Mouse (Mus musculus) liver, embryonic 14.5 days (tissue): Measurements from ENCODE around the gene Prph. TPM values are rescaled to one million over a fixed set of nuclear protein-coding genes. Genes with fewer than 3 reads are reported as not detected.
A peak's percentile ranks its signal among the peaks of the same experiment; 100 is the strongest.

Source experiments
- ATAC-seq: fragments of 200-750 bp; cut with Nextera tagmentation; 2 replicates; pipeline ENCODE4 v1.8.0; 2017; ENCODE audit warnings: moderate number of reproducible peaks, mild to moderate bottlenecking, moderate library complexity; ENCODE audit not compliant: insufficient read depth
- DNase-seq, 3 experiments: peaks; one replicate each; pipeline ENCODE4 v3.0.0-alpha.2; 2012 to 2013; ENCODE audit warnings: low read depth in 3 of 3, low spot score in 3 of 3
- H3K27ac ChIP-seq: fragments of 300-500 bp; sonication (generic); 2 replicates; pipeline ENCODE4 v1.5.1; 2014; ENCODE audit warnings: moderate library complexity, mild to moderate bottlenecking, control low read depth, inconsistent platforms
- H3K27me3 ChIP-seq: fragments of 300-500 bp; sonication (generic); 2 replicates; pipeline ENCODE4 v1.6.1; 2014; ENCODE audit warnings: mild to moderate bottlenecking, low read length, moderate library complexity; ENCODE audit not compliant: control insufficient read depth, insufficient read depth
- H3K36me3 ChIP-seq: fragments of 300-500 bp; sonication (generic); replicated peaks from 2 replicates; pipeline ENCODE4 v1.6.1; 2014; ENCODE audit warnings: low read depth; ENCODE audit not compliant: control insufficient read depth, insufficient read depth
- H3K4me1 ChIP-seq, 2 experiments: fragments of 200-500 bp in 1 of 2; fragments of 300-500 bp in 1 of 2; sonication (generic) in 1 of 2; replicated peaks; 2 replicates each; pipeline ENCODE4 v1.6.1; 2012 to 2014; ENCODE audit warnings: antibody characterized with exemption in 1 of 2, inconsistent platforms in 1 of 2, low read length in 1 of 2; ENCODE audit not compliant: control insufficient read depth in 2 of 2, insufficient read depth in 2 of 2
- H3K4me2 ChIP-seq: fragments of 300-500 bp; sonication (generic); 2 replicates; pipeline ENCODE4 v1.6.1; 2014; ENCODE audit warnings: low read depth, mild to moderate bottlenecking, control low read depth, moderate library complexity
- H3K4me3 ChIP-seq, 2 experiments: fragments of 200-500 bp in 1 of 2; fragments of 300-500 bp in 1 of 2; sonication (generic) in 1 of 2; 2 replicates each; pipeline ENCODE4 v1.5.1; 2012 to 2014; ENCODE audit warnings: low read depth in 2 of 2, low read length in 2 of 2, mild to moderate bottlenecking in 2 of 2, control low read depth in 1 of 2, inconsistent platforms in 1 of 2, moderate library complexity in 1 of 2; ENCODE audit not compliant: insufficient read depth in 1 of 2
- H3K9ac ChIP-seq: fragments of 300-500 bp; sonication (generic); replicated peaks from 2 replicates; pipeline ENCODE4 v1.6.1; 2014; ENCODE audit warnings: mild to moderate bottlenecking, control low read depth, moderate library complexity
- H3K9me3 ChIP-seq: fragments of 300-500 bp; sonication (generic); 2 replicates; pipeline ENCODE4 v1.6.1; 2016; ENCODE audit warnings: low read length, mixed read lengths; ENCODE audit not compliant: control insufficient read depth
- CTCF ChIP-seq: IDR thresholded peaks from 2 replicates; pipeline ENCODE4 v1.5.1; 2016; ENCODE audit warnings: antibody characterized with exemption, low read depth, control low read depth
- EP300 ChIP-seq: IDR thresholded peaks from 2 replicates; pipeline ENCODE4 v1.6.1; 2016; ENCODE audit warnings: antibody characterized with exemption, low read depth
- WGBS: fragments of 180-500 bp; shearing (Covaris S2); extraction: QIAGEN DNeasy Blood & Tissue Kit; methylation state at CpG from one replicate; pipeline ENCODE4 v1.1.7; 2014; ENCODE audit not compliant: insufficient replicate concordance; 5-methylcytosine and 5-hydroxymethylcytosine counted together
- polyA plus RNA-seq, 2 experiments: library from polyadenylated mRNA; depleted of rRNA in 1 of 2; stranded (reverse) in 1 of 2; unstranded in 1 of 2; fragments of >200 nt; fragmentation: Nextera tagmentation in 1 of 2; extraction: Ambion mirVana in 1 of 2; gene quantifications; 2 replicates each; pipeline versions ENCODE4 v1.2.1 to v1.2.3; 2012 to 2014

Gene Prph
- polyA plus RNA-seq, 2 experiments = 0.53 to 1.2 TPM

- 86% methylated on average over 7 of the region's 7 CpGs for WGBS
- no peak overlapping the region for H3K4me3 ChIP-seq
- no peak overlapping the region for H3K4me2 ChIP-seq
- DNase-seq = no peak
- no peak for ATAC-seq
- H3K9ac ChIP-seq = no peak overlapping the region
- peaks cover 0 to 5% of the 10 kb centered on the region in 2 experiments; a peak in 2 of 4 replicates for H3K4me1 ChIP-seq
- no peaks in the 10 kb centered on the region for H3K27me3 ChIP-seq
- H3K36me3 ChIP-seq = no peaks in the 10 kb centered on the region
- H3K9me3 ChIP-seq = no peaks in the 10 kb centered on the region
- TF ChIP-seq EP300 = no peak
- TF ChIP-seq CTCF = no peak
- H3K27ac ChIP-seq = no peak overlapping the region
Observed at GRCm38 (mm10) chr15:99021255-99021654, 33.7 kb upstream of the Prph start.

GRCm38 (mm10) chr15:99024668-99025314, 30.2 kb upstream of the Prph start:
- 16% methylated on average over 7 of the region's 8 CpGs for WGBS
- TF ChIP-seq EP300 (no peak), CTCF (peak; percentile 81)
- no peak overlapping the region for H3K4me2 ChIP-seq

DNA sequence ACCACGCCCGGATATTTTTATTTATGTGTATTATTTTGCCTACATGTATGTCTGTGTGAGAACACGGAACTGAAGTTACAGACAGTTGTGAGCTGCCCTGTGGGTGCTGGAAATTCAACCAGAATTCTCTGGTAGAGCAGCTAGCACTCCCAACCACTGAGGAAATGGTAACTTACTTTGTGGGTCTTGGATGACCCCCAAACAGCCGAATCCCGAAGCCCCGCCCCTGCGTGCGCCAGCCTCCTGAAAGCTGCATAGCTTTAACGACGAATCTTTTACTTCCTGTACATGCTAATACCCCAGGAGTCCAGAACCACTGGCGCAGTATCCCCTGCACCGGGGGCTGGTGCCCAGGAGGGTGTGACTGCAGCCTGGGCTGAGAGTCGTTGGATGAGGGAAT, 29.6 kb upstream of the Prph start:
- DNase-seq = no peak
- no peaks in the 10 kb centered on the region for H3K36me3 ChIP-seq
- no peaks in the 10 kb centered on the region for H3K9me3 ChIP-seq
- 52% methylated on average over 13 of the region's 13 CpGs for WGBS
- no peak for ATAC-seq
- TF ChIP-seq EP300 (no peak), CTCF (no peak)
- no peak overlapping the region for H3K4me2 ChIP-seq
- H3K27me3 ChIP-seq = no peaks in the 10 kb centered on the region
- peaks cover 5 to 7% of the 10 kb centered on the region in 2 experiments; a peak in 3 of 4 replicates for H3K4me1 ChIP-seq
- no peak overlapping the region for H3K4me3 ChIP-seq
- H3K9ac ChIP-seq = no peak overlapping the region
- no peak overlapping the region for H3K27ac ChIP-seq

More at GRCm38 (mm10) chr15:99024668-99025314, 30.2 kb upstream of the Prph start:
- no peak overlapping the region for H3K4me3 ChIP-seq
- H3K36me3 ChIP-seq = no peaks in the 10 kb centered on the region
- DNase-seq (peak; percentile 66 to 71 (median 69)), ATAC-seq (no peak)
- no peaks in the 10 kb centered on the region for H3K9me3 ChIP-seq
- peaks cover 5 to 7% of the 10 kb centered on the region in 2 experiments; a peak in 3 of 4 replicates for H3K4me1 ChIP-seq
- H3K9ac ChIP-seq = no peak overlapping the region
- H3K27me3 ChIP-seq = no peaks in the 10 kb centered on the region
- no peak overlapping the region for H3K27ac ChIP-seq

- Histone ChIP-seq H3K4me1 (peaks cover 5 to 7% of the 10 kb centered on the region in 2 experiments; a peak in 3 of 4 replicates), H3K9ac (no peak overlapping the region), H3K27me3 (no peaks in the 10 kb centered on the region), H3K9me3 (no peaks in the 10 kb centered on the region), H3K36me3 (no peaks in the 10 kb centered on the region), H3K4me3 (no peak overlapping the region), H3K27ac (no peak overlapping the region), H3K4me2 (no peak overlapping the region)
- 32% methylated on average over 4 of the region's 4 CpGs for WGBS
- peak; percentile 63 to 70 (median 66) for DNase-seq
- no peak for ATAC-seq
- no peak for TF ChIP-seq EP300
- peak; percentile 86 for TF ChIP-seq CTCF
Observed at GRCm38 (mm10) chr15:99026259-99026658, 28.7 kb upstream of the Prph start.

GRCm38 (mm10) chr15:99027116-99027515, 27.9 kb upstream of the Prph start:
- Histone ChIP-seq H3K9me3 (no peaks in the 10 kb centered on the region), H3K4me3 (no peak overlapping the region), H3K36me3 (peaks cover 3% of the 10 kb centered on the region), H3K4me2 (no peak overlapping the region), H3K27ac (no peak overlapping the region), H3K4me1 (peaks cover 8 to 10% of the 10 kb centered on the region in 2 experiments), H3K27me3 (no peaks in the 10 kb centered on the region), H3K9ac (no peak overlapping the region)
- WGBS = 69% methylated on average over 5 of the region's 5 CpGs
- DNase-seq (no peak), ATAC-seq (no peak)
- TF ChIP-seq CTCF (no peak; the same call in none of the 2 replicates), EP300 (no peak)
